Mouse (Mus musculus) A20 (cell line): Measurements from ENCODE around the gene Pcca.

ENCODE experiments used
- DNase-seq: peaks from one replicate; pipeline ENCODE4 v3.0.0-alpha.2; 2011; ENCODE audit warnings: low read depth, low spot score

Gene Pcca

DNA sequence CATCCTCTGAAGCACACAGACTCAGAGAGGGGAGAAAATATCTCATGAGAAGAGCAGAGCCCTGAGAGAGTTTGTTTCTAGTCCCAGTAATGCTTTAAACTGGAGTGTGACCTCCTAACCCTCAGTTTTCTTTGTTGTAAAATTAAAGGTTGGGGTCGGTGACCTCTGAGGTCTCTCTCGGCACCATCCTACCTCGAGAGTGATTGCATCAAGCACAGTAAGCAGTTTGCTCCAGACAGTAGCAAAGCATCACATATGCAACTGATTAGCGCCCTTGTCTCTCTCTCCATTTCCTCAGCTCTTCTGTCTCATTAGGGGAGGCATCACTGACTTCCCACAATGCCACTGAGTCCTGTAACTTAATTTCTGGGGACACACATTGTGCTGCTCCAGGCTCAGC lies 302.1 kb downstream of the Pcca start:
- no peak for DNase-seq

- DNase-seq: no peak
Observed at GRCm38 (mm10) chr14:122837018-122837417, 302.9 kb downstream of the Pcca start.

DNA sequence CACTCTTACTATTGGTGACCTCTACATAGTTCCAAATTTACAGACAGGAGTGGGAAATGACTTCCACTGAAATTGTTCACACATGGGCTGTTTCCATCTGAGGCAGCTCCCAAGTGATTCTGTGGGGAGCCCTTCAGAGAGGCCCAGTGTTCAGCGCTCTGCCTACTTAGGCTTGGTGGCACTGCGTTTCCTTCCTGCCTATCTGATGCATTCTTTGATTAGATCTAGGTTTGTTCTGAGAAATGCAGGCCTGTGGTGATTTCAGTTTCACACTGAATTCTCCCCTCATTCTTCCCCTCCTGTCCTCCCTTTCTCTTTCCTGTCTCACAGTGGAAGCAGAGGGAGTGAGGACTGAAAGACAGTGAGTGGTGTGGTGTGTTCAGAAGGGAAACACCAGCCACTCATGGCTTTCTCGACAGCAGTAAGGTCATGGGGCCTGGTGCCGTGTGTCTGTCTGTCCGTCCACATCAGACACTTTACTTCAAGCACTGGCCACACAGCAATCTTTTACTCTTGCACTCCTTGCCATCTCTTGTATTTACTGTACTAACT lies 318.5 kb downstream of the Pcca start:
- DNase-seq: no peak

DNA sequence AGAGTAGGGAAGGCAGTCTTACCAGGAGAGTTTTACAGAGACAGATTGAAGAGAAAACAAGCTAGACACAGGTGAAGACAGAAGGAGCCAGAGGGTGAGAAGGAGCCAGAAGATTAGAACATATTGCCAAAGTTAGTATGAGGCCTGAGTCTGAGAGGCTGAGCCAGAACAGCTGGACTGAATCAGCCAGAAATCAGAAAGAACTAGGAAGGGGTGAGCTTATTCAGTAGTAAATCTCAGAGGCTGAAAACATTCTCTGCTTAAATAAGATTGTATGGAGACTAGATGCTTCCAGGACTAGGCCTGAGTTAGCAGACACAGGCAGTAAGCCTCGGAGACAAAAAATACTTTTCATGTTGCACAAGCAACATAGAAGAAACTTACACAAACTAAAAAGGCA lies 325.7 kb downstream of the Pcca start:
- DNase-seq: no peak

GRCm38 (mm10) chr14:122862623-122863022 lies 328.5 kb downstream of the Pcca start:
- no peak for DNase-seq

GRCm38 (mm10) chr14:122865462-122866129 lies 331.5 kb downstream of the Pcca start:
- no peak for DNase-seq

DNA sequence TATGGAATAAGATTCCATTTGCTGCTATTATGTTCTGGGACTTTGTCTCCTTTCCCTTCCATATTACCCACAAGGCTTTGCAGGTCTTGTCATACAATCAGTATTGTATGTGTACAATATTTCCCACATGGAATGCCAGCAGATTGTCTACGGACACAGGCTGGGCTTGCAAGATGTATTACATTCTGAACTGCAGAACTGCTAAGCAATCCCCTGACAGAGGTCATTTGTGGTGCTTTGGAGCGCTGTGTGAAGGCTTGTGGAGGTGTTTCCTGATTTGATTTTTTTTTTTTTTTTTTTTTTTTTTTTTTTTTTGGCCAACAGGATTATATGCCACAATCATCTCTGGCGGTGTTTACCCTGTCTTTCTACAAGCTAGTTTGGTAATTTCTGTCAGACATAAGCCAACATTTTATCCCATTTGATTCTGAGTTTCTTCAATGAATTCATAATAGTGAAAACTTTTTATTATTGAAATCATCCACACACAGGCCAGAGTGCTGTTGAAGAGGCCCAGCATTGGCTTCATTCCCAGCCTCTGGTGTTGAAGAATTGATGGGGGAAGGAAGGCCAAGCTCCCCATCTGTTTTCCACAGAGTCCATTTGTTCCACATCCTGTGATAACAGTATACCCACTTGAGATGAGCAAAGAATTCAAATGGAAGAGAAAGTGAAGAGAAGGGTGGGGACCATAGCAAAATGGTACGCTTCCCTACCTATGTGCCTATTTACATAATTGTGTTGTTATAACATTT lies 333.6 kb downstream of the Pcca start:
- no peak for DNase-seq

GRCm38 (mm10) chr14:122869831-122870230 lies 335.7 kb downstream of the Pcca start:
- DNase-seq: no peak

- no peak for DNase-seq
Observed at GRCm38 (mm10) chr14:122871841-122872580, 337.9 kb downstream of the Pcca start.

DNA sequence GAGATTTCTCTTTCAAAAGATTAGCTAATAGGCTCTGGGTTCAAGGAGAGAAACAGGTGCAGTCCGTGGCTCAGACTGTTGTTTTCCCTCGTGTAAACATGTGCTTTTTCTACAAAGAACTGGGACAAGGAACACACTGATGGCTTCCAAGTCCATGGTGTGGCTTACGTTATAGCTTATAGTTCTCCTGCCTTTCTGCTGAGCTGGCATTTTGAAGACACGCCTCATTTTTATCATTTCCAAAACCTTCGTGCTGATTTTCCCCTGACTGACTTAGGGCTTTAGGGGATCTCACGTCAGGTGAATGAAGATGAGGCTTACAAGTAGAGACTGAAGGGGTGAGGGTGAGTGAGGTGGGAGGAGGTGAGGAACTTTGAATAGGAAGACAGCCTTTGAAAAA lies 338.5 kb downstream of the Pcca start:
- DNase-seq: no peak

DNA sequence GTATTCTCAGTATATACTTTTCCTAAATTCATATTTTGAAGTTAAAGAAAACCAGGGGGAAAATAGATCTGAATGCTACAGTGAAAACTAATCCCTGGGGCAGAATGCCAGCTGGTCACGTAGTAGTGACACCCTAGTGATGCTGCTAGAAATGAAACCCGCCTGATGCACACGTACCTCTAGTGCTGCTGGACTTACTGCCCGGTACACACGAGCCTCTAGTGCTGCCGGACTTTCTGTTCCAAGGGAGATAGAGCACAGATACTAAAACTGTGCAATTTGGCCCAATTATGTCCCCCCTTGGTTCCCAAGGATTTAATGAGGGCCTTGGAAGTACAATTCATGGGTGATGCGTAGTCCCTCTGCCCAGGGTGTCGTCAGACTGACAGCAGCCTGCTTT lies 340.9 kb downstream of the Pcca start:
- no peak for DNase-seq

DNA sequence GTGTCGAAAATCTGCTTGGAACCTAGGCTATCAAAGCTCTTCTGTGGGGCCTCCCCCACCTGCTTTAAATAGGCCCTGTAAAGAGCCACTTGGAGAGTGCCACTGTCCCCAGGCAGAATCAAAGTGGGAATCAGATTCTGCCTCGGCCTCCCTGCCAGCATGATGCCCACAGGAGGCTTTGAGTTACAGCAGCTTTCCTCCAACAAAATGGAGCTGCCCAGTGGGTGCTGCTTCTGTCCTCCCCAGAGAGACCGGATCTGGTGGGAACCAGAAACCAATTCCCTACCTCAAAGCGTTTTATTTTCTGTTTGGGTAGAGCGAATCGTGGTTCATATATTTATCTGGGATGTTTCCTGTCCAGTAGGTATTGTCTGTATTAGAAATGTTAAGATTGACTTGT lies 341.5 kb downstream of the Pcca start:
- DNase-seq: no peak

DNA sequence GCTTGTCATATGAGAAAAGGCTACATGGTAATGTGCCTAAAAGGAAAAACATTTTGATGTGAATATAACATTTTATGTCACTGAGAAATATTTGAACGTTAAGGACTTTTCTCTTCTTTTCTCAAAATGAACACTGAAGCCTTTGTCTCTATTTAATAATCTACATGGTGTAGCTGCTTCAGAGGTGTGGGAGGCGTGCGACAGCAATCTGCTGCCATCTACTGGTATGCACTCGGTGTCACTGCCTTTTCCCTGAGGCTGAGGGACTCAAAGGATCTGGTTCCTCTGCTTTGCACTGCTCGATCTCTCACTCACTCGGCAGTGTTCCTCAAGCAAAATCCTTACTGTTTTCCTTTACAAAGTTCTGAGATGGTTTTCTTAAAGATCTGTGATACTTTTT lies 342.0 kb downstream of the Pcca start:
- DNase-seq: peak; percentile 74

DNA sequence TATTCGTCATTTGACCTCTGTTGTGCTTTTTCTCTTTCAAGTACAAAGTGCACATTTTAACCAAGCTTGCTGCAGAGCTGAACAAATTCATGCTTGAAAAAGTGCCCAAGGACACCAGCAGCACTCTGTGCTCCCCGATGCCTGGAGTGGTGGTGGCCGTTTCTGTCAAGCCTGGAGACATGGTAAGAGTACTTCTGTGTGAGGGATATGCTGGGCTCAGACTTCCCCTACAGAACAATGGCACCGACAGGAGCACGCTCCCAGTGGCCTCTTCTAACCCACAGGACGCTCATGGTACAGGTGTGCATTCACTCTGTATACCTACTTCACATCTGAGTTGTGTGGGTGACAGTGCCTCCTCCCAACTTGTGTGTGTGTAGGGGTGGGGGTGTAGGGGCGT lies 342.6 kb downstream of the Pcca start:
- DNase-seq: no peak

- DNase-seq: no peak
Observed at GRCm38 (mm10) chr14:122877787-122878186, 343.7 kb downstream of the Pcca start.

- no peak for DNase-seq
Observed at GRCm38 (mm10) chr14:122880291-122880690, 346.2 kb downstream of the Pcca start.

DNA sequence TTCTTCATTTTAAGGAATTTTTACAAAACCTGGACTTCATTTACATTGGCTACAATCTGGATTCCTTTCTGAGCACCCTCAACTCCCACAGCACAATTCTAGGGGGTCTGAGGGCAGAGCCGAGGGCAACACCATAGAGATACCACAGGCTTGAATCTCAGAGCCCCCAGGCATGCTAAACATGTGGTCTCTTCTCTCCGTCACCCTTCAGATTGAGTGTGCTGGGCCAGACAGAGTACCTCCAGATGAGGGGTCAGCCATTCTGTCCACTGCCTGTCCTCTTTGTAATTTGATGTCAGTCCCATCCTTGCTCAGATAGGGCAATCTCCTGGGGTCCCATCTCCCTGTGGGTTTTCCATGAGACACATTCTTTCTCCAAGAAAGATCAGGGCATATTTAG lies 347.6 kb downstream of the Pcca start:
- no peak for DNase-seq

GRCm38 (mm10) chr14:122882201-122882639 lies 348.1 kb downstream of the Pcca start:
- no peak for DNase-seq

GRCm38 (mm10) chr14:122882795-122883409 lies 348.8 kb downstream of the Pcca start:
- no peak for DNase-seq

GRCm38 (mm10) chr14:122883410-122883806 lies 349.3 kb downstream of the Pcca start:
- DNase-seq: no peak

DNA sequence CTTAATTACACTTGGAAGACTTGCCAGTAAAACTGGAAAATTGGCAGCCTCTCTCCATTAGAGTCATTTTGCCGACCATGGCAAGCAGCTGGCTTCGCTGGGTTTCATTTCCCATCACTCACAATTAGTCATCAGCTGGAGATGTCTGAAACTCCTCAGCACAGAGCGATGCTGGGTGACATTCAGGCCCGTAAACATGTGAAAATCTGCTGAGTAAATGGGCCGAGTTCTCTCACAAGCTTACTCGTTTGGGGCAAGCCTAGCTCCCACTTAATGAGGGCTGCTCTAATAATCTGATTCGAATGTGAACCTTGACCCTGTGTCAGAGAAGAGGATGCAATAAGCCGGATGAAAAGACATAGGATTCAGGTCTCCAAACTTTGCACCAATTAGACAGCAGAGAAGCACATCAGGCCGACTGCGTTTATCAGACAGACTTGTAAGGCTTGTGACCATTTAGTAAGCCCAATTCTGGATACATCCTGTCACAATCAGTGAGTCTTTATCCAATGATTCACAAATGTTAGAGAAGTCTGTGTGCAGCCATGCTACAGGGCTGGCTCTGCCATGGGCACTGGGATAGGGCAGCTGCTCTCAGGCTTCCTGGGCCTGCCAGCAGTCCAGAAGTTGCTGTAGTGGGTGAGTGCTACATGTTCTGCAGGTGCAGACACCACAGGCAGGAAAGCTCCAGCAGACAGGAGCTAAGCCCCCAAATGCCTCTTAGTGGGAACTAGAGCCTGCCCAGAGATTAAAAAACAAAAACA lies 349.9 kb downstream of the Pcca start:
- peak; percentile 32 for DNase-seq
